Mouse (Mus musculus): ENCODE measurements at regions not wholly inside any gene's neighbourhood (a gene's known extent, or its start where the extent isn't known, plus 50 kb on each side); places are given as distances from the start of the nearest gene placed in this dataset.

GRCm38 (mm10) chr2:92758775-92759174 is 156.1 kb upstream of the Syt13 start:
- no peak for TF ChIP-seq CTCF (IDR thresholded peaks at IDR 0.05; ENCODE audit: low read depth)
- no peak for TF ChIP-seq EP300 (IDR thresholded peaks at IDR 0.05; ENCODE audit: low read depth)
